Mouse (Mus musculus) bone marrow, adult 2 months (tissue): ENCODE measurements around the gene Smagp. TPM values are rescaled to one million over a fixed set of nuclear protein-coding genes. Genes with fewer than 3 reads are reported as not detected.

Source experiments
- H3K27ac ChIP-seq: fragments of 200-500 bp; 2 replicates; pipeline ENCODE4 v1.5.1; 2012; ENCODE audit warnings: low read depth, mild to moderate bottlenecking, control low read depth, inconsistent platforms, low read length; ENCODE audit not compliant: control insufficient read depth, poor library complexity, insufficient read depth
- H3K4me1 ChIP-seq: fragments of 200-500 bp; 2 replicates; pipeline ENCODE4 v1.6.1; 2011; ENCODE audit warnings: low read length; ENCODE audit not compliant: control insufficient read depth, insufficient read depth
- H3K4me3 ChIP-seq: fragments of 200-500 bp; replicated peaks from 2 replicates; pipeline ENCODE3; 2011; ENCODE audit warnings: mild to moderate bottlenecking, low read depth, low read length, control low read depth; ENCODE audit not compliant: control insufficient read depth
- CTCF ChIP-seq: fragments of 200-500 bp; IDR thresholded peaks from 2 replicates; pipeline ENCODE4 v1.5.1; 2011; ENCODE audit warnings: low read length, control low read depth; ENCODE audit not compliant: control insufficient read depth, insufficient read depth
- POLR2A ChIP-seq: fragments of 200-500 bp; IDR thresholded peaks from 2 replicates; pipeline ENCODE4 v1.6.1; 2011; ENCODE audit warnings: low read depth, mild to moderate bottlenecking, control low read depth, low read length, borderline replicate concordance; ENCODE audit not compliant: control insufficient read depth
- WGBS: fragments of 180-500 bp; shearing (Covaris S2); methylation state at CpG from one replicate; pipeline ENCODE4 v1.1.7; 2018; 5-methylcytosine and 5-hydroxymethylcytosine counted together
- polyA plus RNA-seq: library from polyadenylated mRNA; stranded (reverse); fragments of >200 nt; gene quantifications from 2 replicates; pipeline ENCODE4 v1.2.4, GENCODE M21; 2011; ENCODE audit warnings: low replicate concordance; ENCODE audit not compliant: missing spikeins, insufficient read depth, insufficient read length

The Smagp gene
- polyA plus RNA-seq, 1 experiment = 8.7 TPM

DNA sequence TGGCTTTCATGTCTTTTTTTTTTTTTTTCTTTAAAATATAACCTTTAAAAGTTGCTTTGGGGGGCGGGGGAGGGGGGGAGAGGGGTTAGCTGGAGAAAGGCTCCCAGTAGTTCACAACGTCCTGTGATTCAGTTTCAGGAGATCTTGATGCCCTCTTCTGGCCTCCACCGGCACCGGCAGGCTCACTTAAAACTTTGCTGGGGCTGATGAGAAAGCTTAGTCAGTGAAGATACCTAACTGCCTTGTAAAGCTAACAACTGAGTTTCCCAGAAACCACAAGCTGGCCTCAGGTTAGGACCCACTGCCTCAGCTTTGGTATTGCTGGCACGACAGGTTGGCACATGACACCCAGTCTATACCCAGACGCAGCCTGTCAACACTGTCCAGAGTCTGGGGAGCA is 921 bp upstream of the Smagp start:
- Histone ChIP-seq H3K4me3 (no peak overlapping the region), H3K27ac (no peak overlapping the region), H3K4me1 (peaks cover 3% of the 10 kb centered on the region)
- TF ChIP-seq POLR2A = no peak
- TF ChIP-seq CTCF = peak; percentile 37; the same call in 1 of the 2 replicates
- 7% methylated on average over 6 of the region's 6 CpGs for WGBS

DNA sequence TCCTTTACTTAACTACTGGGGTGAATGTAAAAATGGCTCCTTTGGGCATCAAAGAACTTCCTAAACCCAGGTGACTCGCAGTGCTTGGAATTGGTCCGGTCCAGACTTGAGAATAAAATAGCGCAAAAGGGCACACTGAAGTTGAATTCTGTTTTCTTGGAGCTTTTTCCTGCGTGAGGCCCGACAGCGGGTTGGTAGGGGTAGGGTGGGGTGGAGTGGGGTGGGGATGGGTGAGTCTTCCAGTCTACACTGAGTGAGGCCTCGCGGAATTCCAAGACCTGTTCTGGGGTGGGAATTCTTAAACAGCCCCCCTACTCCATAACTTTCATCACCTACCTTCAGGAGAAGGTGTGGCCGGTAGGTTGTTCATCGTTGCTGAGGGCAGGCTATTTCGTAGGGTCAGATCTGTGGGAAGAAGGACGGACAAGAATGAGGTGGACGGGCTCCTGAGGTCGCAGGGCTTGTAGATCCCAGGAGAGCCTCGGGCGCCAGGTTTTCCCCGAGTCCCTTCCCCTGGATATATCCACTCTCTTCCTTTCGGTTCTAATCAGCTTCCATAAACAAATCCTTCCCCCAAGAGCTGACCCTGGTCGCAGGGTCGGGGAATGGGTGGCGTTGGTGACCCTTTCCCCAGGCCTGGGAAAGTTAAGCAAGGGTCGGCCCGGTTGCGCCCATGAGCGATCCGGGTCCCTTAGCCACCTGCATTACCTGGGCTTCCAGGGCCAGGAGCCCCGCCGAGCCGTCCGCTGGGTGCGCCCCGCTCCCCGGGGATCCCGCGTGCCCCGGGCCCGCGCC is 692 bp downstream of the Smagp start:
- WGBS = 8% methylated on average over 38 of the region's 38 CpGs
- TF ChIP-seq CTCF (no peak), POLR2A (no peak)
- Histone ChIP-seq H3K4me3 (peak overlapping the region; percentile 20), H3K4me1 (peaks cover 6% of the 10 kb centered on the region), H3K27ac (no peak overlapping the region)

DNA sequence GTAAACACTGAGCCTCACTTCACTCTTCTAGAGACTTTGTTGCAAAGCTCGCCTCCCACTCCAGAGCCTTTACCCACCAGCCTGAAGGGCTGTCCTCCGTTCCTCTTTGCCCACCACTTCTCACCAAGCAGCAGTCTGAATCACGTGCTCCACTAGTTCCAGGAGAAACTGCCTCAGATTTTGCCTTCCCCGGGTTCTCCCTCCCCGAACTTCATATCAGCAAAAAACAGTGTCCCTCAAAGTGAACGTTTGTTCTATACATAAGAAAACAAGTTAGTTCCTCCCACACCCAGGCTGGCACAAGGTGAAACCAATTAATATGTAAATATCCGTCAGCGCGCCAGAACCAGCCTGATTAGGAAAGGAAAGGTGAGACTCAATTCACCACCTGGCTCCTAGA is 1.5 kb downstream of the Smagp start:
- H3K4me3 ChIP-seq = no peak overlapping the region
- H3K27ac ChIP-seq = no peak overlapping the region
- peaks cover 6% of the 10 kb centered on the region for H3K4me1 ChIP-seq
- TF ChIP-seq POLR2A (no peak), CTCF (no peak)
- WGBS = 7% methylated on average over 9 of the region's 9 CpGs

DNA sequence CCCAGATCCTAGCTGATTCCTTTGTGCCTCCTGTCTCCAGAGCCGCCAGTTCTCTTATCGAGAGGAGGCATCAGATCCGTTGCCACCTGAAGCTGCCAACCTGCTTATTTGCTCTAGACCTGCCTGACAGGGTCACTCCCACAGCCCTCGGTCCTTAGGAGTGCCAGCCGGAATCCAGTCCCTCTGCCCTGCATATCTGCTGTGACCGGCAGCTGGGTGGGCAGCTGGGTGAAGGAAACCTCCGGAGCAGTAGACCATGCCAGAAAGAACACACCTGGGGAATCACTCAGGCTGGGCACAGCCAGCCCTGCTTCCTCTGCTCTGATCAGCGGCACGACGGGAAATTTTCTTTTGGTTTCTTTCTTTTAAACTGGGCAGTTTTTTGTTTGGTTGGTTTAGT is 3.4 kb downstream of the Smagp start:
- Histone ChIP-seq H3K4me3 (no peak overlapping the region), H3K4me1 (peaks cover 6% of the 10 kb centered on the region), H3K27ac (no peak overlapping the region)
- no peak for TF ChIP-seq POLR2A
- TF ChIP-seq CTCF = no peak
- WGBS = 65% methylated on average over 10 of the region's 10 CpGs

DNA sequence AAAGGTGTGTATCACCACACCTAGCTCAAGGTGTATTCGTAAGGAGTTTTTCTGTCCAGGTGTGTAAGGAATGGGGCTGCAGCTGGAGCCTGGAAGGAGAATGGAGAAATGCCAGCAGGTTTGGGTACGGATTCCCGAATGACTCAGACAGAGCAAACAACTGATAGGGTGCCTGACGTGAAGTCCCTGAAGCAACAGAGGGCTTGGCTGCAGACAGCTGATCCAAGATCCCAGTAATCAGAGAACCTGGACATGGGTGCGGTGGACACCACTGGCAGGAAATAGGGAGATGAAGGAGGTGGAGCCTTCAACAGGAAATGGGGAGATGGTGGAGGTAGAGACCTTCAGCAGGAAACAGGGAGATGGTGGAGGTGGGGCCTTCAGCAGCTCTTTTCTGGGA is 4.4 kb downstream of the Smagp start:
- peaks cover 6% of the 10 kb centered on the region for H3K4me1 ChIP-seq
- H3K4me3 ChIP-seq = no peak overlapping the region
- TF ChIP-seq POLR2A = no peak
- no peak for TF ChIP-seq CTCF
- no peak overlapping the region for H3K27ac ChIP-seq
- WGBS = 70% methylated on average over 5 of the region's 5 CpGs

DNA sequence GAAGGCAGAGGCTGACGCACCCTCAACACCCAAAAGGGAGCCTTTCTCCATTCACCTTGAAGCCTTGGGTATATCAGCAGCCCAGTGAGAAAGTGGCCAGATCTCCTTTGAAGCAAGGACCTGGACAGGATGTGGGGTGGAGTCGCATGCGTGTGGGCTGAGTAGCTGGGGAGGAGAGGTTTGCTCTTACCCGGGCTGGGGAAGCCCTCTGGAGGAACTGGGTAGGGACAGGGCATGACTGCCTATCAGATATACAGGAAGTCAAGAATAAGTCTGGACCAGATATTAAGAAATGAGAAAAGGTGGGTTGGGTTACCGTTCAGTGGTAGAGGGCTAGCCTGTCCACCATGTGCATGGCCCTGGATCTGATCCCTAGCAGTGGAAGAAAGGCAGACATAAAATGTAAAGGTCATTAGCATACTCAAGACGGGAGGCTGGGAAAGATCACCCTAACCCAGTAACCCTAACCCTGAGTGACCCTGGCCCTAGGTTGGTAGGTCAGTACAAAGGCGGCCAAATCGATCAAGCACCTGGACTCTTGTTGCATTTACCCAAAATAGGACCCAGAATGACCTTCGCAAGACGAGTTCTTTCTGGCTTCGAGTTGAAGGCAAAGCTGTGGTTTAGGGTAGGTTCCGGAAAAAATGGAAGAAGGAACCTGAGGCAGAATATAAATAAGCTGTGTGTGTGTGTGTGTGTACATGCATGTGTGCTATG is 5.1 kb downstream of the Smagp start:
- TF ChIP-seq POLR2A (no peak), CTCF (no peak)
- Histone ChIP-seq H3K27ac (no peak overlapping the region), H3K4me1 (peaks cover 5% of the 10 kb centered on the region), H3K4me3 (no peak overlapping the region)
- WGBS = 27% methylated on average over 12 of the region's 12 CpGs

DNA sequence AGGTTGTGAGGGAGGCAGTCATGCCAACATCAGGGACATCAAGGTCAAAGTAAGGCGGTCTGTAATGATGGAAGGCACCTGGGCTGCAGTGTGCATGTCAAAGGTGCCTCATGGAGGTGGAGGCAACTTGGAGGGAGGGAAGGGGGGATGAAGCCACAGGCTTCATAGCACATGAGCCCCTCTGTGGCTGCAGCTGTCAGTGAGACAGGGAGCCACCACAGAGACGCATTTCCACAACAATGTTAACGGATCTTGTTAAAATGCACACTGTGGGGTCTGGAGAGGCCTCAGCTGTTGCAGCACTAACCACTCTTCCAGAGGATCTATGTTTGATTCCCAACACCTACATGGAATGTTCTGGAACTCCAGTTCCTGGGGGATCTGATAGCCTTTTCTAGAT is 6.6 kb downstream of the Smagp start:
- TF ChIP-seq CTCF = no peak
- no peak for TF ChIP-seq POLR2A
- 84% methylated on average over 3 of the region's 3 CpGs for WGBS
- peaks cover 5% of the 10 kb centered on the region for H3K4me1 ChIP-seq

DNA sequence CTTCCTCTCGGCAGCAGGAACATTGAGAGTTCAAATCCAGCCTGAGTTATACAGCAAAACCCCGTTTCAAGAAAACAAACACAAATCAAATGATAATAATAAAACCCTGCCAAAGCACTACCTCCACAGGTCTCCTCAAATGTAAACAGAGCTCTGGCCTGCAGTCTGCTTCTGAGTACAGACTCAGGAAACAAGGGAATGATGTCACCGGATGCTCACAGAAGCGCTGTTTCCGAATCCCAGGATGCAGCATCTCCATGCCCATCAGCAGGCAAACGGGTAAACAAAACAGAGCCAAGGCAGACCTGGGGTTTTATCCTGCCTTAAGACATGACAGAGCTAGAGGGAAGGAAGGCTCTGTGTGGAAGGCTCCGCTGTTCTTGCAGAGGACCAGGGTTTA is 7.9 kb downstream of the Smagp start:
- Histone ChIP-seq H3K4me1 (peaks cover 5% of the 10 kb centered on the region), H3K27ac (no peak overlapping the region), H3K4me3 (no peak overlapping the region)
- no peak for TF ChIP-seq POLR2A
- no peak for TF ChIP-seq CTCF
- 71% methylated on average over 7 of the region's 7 CpGs for WGBS

More for the DNA sequence above, 6.6 kb downstream of the Smagp start:
- Histone ChIP-seq H3K4me3 (no peak overlapping the region), H3K27ac (no peak overlapping the region)

DNA sequence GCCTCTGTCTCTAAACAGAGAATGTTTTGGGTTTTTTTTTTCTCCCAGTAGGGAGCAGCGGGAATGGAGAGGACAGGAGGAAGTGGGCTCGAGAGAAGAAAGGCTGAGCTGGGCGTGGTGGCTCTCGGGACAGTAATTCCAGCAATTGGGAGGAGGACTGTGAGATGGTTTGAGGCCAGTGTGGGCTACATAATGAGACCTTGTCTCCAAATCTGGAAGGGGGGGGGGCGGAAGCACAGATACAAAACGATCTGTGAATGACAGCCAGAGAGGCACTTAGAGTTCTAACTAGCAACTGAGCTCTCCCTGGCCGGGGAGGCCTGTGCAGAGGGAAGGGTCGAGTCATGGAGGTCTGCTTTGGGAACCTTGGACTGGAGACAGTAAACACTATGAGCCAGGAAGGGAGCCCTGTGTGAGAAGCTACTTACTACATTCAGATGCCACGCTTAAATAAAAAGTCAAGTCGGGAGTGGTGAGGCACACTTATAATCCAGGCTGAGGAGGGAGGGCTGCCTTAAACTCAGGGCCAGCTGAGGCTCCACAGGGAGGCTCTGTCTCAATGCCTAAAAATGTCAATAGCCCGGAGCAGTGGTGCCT is 8.9 kb downstream of the Smagp start:
- TF ChIP-seq CTCF (no peak), POLR2A (no peak)
- peaks cover 3% of the 10 kb centered on the region for H3K4me1 ChIP-seq
- H3K4me3 ChIP-seq = no peak overlapping the region
- no peak overlapping the region for H3K27ac ChIP-seq
- 69% methylated on average over 11 of the region's 11 CpGs for WGBS
